Mouse (Mus musculus): ENCODE measurements around the gene Fat3. TPM values are rescaled to one million over a fixed set of nuclear protein-coding genes. Genes with fewer than 3 reads are reported as not detected.

The Fat3 gene
- polyA plus RNA-seq, 1 experiment = not detected

GRCm38 (mm10) chr9:15880754-15881153 is 620.3 kb downstream of the Fat3 start:
- no peak overlapping the region for H3K27ac ChIP-seq (ENCODE audit: control insufficient read depth, insufficient read depth, low read depth, low read length, poor library complexity)

GRCm38 (mm10) chr9:15880160-15880603 is 620.9 kb downstream of the Fat3 start:
- TF ChIP-seq POLR2A (IDR thresholded peaks at IDR 0.05; ENCODE audit: borderline replicate concordance, control insufficient read depth, low read depth, low read length) = no peak
- TF ChIP-seq CTCF (IDR thresholded peaks at IDR 0.05; ENCODE audit: control insufficient read depth, insufficient read depth, low read length) = no peak
- no peak overlapping the region for H3K4me3 ChIP-seq (replicated peaks; ENCODE audit: control insufficient read depth, low read depth, low read length)
- no peaks in the 10 kb centered on the region; the same call in 1 of the 2 replicates for H3K4me1 ChIP-seq (ENCODE audit: control insufficient read depth, insufficient read depth, low read length)
- H3K27ac ChIP-seq (ENCODE audit: control insufficient read depth, insufficient read depth, low read depth, low read length, poor library complexity) = no peak overlapping the region
- 19% methylated on average over 3 of the region's 3 CpGs for WGBS

More at GRCm38 (mm10) chr9:15880754-15881153, 620.3 kb downstream of the Fat3 start:
- H3K4me1 ChIP-seq (ENCODE audit: control insufficient read depth, insufficient read depth, low read length) = no peaks in the 10 kb centered on the region; the same call in 1 of the 2 replicates
- TF ChIP-seq CTCF (IDR thresholded peaks at IDR 0.05; ENCODE audit: control insufficient read depth, insufficient read depth, low read length) (no peak), POLR2A (IDR thresholded peaks at IDR 0.05; ENCODE audit: borderline replicate concordance, control insufficient read depth, low read depth, low read length) (no peak)
- no peak overlapping the region for H3K4me3 ChIP-seq (replicated peaks; ENCODE audit: control insufficient read depth, low read depth, low read length)

GRCm38 (mm10) chr9:15874506-15875160 is 626.5 kb downstream of the Fat3 start, which contains the start of gene Mtnr1b:
TSS of gene Mtnr1b (minus strand) at chr9:15874556.
- H3K27ac ChIP-seq (ENCODE audit: control insufficient read depth, insufficient read depth, low read depth, low read length, poor library complexity) = no peak within 1 kb of the TSS
- 56% methylated on average over 19 of the region's 19 CpGs for WGBS
- TF ChIP-seq POLR2A (IDR thresholded peaks at IDR 0.05; ENCODE audit: borderline replicate concordance, control insufficient read depth, low read depth, low read length) (no peak), CTCF (IDR thresholded peaks at IDR 0.05; ENCODE audit: control insufficient read depth, insufficient read depth, low read length) (no peak)
- no peaks in the 10 kb centered on the region for H3K4me1 ChIP-seq (ENCODE audit: control insufficient read depth, insufficient read depth, low read length)
- H3K4me3 ChIP-seq (replicated peaks; ENCODE audit: control insufficient read depth, low read depth, low read length) = no peak within 1 kb of the TSS

- Histone ChIP-seq H3K4me1 (ENCODE audit: control insufficient read depth, insufficient read depth, low read length) (no peaks in the 10 kb centered on the region), H3K4me3 (replicated peaks; ENCODE audit: control insufficient read depth, low read depth, low read length) (no peak overlapping the region), H3K27ac (ENCODE audit: control insufficient read depth, insufficient read depth, low read depth, low read length, poor library complexity) (no peak overlapping the region)
- TF ChIP-seq CTCF (IDR thresholded peaks at IDR 0.05; ENCODE audit: control insufficient read depth, insufficient read depth, low read length) = no peak
- TF ChIP-seq POLR2A (IDR thresholded peaks at IDR 0.05; ENCODE audit: borderline replicate concordance, control insufficient read depth, low read depth, low read length) = no peak
- 63% methylated on average over 4 of the region's 4 CpGs for WGBS
These were observed 631.1 kb downstream of the Fat3 start for GRCm38 (mm10) chr9:15870013-15870412.

- WGBS = 63% methylated on average over 4 of the region's 4 CpGs
- no peak overlapping the region for H3K4me3 ChIP-seq (replicated peaks; ENCODE audit: control insufficient read depth, low read depth, low read length)
- TF ChIP-seq CTCF (IDR thresholded peaks at IDR 0.05; ENCODE audit: control insufficient read depth, insufficient read depth, low read length) = no peak
- no peak for TF ChIP-seq POLR2A (IDR thresholded peaks at IDR 0.05; ENCODE audit: borderline replicate concordance, control insufficient read depth, low read depth, low read length)
- no peak overlapping the region for H3K27ac ChIP-seq (ENCODE audit: control insufficient read depth, insufficient read depth, low read depth, low read length, poor library complexity)
- H3K4me1 ChIP-seq (ENCODE audit: control insufficient read depth, insufficient read depth, low read length) = no peaks in the 10 kb centered on the region
These were observed 631.6 kb downstream of the Fat3 start for GRCm38 (mm10) chr9:15869456-15869855.

GRCm38 (mm10) chr9:15866280-15867072 is 634.6 kb downstream of the Fat3 start:
- TF ChIP-seq CTCF (IDR thresholded peaks at IDR 0.05; ENCODE audit: control insufficient read depth, insufficient read depth, low read length) = no peak
- no peak for TF ChIP-seq POLR2A (IDR thresholded peaks at IDR 0.05; ENCODE audit: borderline replicate concordance, control insufficient read depth, low read depth, low read length)
- 68% methylated on average over 10 of the region's 10 CpGs for whole genome bisulfite sequencing
- H3K27ac ChIP-seq (ENCODE audit: control insufficient read depth, insufficient read depth, low read depth, low read length, poor library complexity) = no peak overlapping the region
- no peak overlapping the region for H3K4me3 ChIP-seq (replicated peaks; ENCODE audit: control insufficient read depth, low read depth, low read length)
- no peaks in the 10 kb centered on the region for H3K4me1 ChIP-seq (ENCODE audit: control insufficient read depth, insufficient read depth, low read length)

GRCm38 (mm10) chr9:15861402-15861801 is 639.7 kb downstream of the Fat3 start:
- TF ChIP-seq POLR2A (IDR thresholded peaks at IDR 0.05; ENCODE audit: borderline replicate concordance, control insufficient read depth, low read depth, low read length) = no peak
- no peak for TF ChIP-seq CTCF (IDR thresholded peaks at IDR 0.05; ENCODE audit: control insufficient read depth, insufficient read depth, low read length)
- 76% methylated on average over 5 of the region's 5 CpGs for WGBS
- no peak overlapping the region for H3K27ac ChIP-seq (ENCODE audit: control insufficient read depth, insufficient read depth, low read depth, low read length, poor library complexity)
- no peak overlapping the region for H3K4me3 ChIP-seq (replicated peaks; ENCODE audit: control insufficient read depth, low read depth, low read length)
- H3K4me1 ChIP-seq (ENCODE audit: control insufficient read depth, insufficient read depth, low read length) = no peaks in the 10 kb centered on the region

Measured in bone marrow, adult 2 months (tissue).